Mouse (Mus musculus): Measurements from ENCODE around the gene Pisd.

DNA sequence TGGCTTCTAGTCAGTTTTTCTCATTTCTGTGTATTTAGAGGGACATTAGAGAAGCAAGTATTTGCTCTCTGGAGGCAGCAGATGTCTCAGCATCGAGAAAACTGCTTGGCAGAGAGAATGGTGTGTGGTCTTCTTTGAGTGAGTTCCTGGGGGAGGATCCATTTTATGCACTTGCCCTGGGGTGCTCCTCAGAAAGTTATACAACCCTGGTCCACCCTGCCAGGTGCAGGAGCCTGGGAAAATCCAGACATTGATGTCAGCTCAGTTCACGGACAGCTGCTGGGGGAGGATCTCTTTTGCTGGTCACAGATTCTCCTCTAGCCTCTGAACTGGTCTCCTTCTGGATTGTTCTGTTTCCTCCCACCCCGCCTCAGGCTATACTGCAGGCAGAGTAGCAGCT, 64.1 kb downstream of the Pisd start:
- TF ChIP-seq CTCF (IDR thresholded peaks at IDR 0.05) (no peak), POLR2A (IDR thresholded peaks at IDR 0.05; ENCODE audit: insufficient read depth, low read depth, low read length) (no peak)
